Mouse (Mus musculus) hindbrain, embryonic 10.5 days (tissue): ENCODE data around the gene Ctf1. TPM values are rescaled to one million over a fixed set of nuclear protein-coding genes. Genes with fewer than 3 reads are reported as not detected.

Experiments used
- DNase-seq: peaks from one replicate; pipeline ENCODE4 v3.0.0-alpha.2; 2017; ENCODE audit warnings: low spot score
- H3K27ac ChIP-seq: fragments of 300-500 bp; sonication (generic); 2 replicates; pipeline ENCODE4 v1.5.1; 2016; ENCODE audit warnings: mild to moderate bottlenecking, moderate library complexity
- H3K27me3 ChIP-seq: fragments of 300-500 bp; sonication (generic); 2 replicates; pipeline ENCODE4 v1.6.1; 2016; ENCODE audit warnings: mild to moderate bottlenecking; ENCODE audit not compliant: poor library complexity, insufficient read depth, severe bottlenecking
- H3K36me3 ChIP-seq: fragments of 300-500 bp; sonication (generic); 2 replicates; pipeline ENCODE4 v1.6.1; 2016; ENCODE audit warnings: mild to moderate bottlenecking, moderate library complexity
- H3K4me1 ChIP-seq: fragments of 300-500 bp; sonication (generic); replicated peaks from 2 replicates; pipeline ENCODE4 v1.6.1; 2016; ENCODE audit warnings: mild to moderate bottlenecking
- H3K4me3 ChIP-seq: fragments of 300-500 bp; sonication (generic); 2 replicates; pipeline ENCODE4 v1.5.1; 2016; ENCODE audit warnings: mild to moderate bottlenecking, moderate library complexity
- H3K9me3 ChIP-seq: fragments of 300-500 bp; sonication (generic); 2 replicates; pipeline ENCODE4 v1.6.1; 2016; ENCODE audit warnings: mild to moderate bottlenecking, moderate library complexity
- WGBS: fragments of 180-500 bp; shearing (Covaris S2); methylation state at CpG from one replicate; pipeline ENCODE4 v1.1.7; 2016; 5-methylcytosine and 5-hydroxymethylcytosine counted together
- polyA plus RNA-seq: library from polyadenylated mRNA; unstranded; fragments of >200 nt; fragmentation: Nextera tagmentation; extraction: Ambion mirVana; gene quantifications from 2 replicates; pipeline ENCODE4 v1.2.1, GENCODE M21; 2016

Ctf1 gene
- polyA plus RNA-seq, 1 experiment from 2014 or later: 5.1 TPM

DNA sequence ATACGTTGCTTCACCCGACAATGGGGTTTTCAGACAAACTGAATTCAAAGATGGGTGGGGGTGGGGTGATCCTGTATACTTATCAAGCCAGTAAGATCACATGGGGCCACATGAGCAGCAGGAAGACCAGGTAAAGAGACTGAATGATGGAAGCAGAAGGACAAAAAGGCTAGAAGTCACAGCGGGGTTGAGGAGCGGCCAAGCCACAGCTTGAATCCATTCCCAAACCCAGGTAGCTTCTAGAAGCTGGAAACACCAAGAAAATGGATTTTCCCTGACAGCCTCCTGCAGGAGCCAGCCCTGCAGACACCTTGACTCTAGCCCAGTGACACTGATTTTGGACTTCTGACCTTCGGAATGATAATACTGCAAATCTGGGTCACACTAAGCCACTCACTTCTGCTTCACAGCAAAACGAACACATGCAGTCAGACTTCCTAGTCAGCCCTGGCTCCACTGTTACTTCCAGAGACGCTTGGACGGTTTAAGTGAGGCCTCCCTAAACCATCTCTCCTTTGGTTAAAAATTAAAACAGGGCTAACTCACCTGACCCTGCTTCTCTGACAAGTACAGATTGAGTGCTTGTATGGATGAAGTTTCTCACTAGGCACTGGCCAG, 8.9 kb upstream of the Ctf1 start:
- peaks cover 40% of the 10 kb centered on the region for H3K4me1 ChIP-seq
- peaks cover 67% of the 10 kb centered on the region for H3K36me3 ChIP-seq
- H3K4me3 ChIP-seq: no peak overlapping the region
- no peaks in the 10 kb centered on the region for H3K27me3 ChIP-seq
- WGBS: 93% methylated on average over 8 of the region's 8 CpGs
- 0 out of 2 replicates have a peak overlapping the region, but pooled peaks have one; percentile 30 for H3K27ac ChIP-seq
- no peak for DNase-seq
- H3K9me3 ChIP-seq: no peaks in the 10 kb centered on the region

- Histone ChIP-seq H3K27ac (peak overlapping the region; percentile 30; the same call in 1 of the 2 replicates), H3K4me3 (no peak overlapping the region), H3K9me3 (no peaks in the 10 kb centered on the region), H3K36me3 (peaks cover 61% of the 10 kb centered on the region), H3K27me3 (no peaks in the 10 kb centered on the region), H3K4me1 (peaks cover 47% of the 10 kb centered on the region)
- 71% methylated on average over 6 of the region's 6 CpGs for WGBS
- no peak for DNase-seq
Observed at GRCm38 (mm10) chr7:127704598-127704997, 7.9 kb upstream of the Ctf1 start.

DNA sequence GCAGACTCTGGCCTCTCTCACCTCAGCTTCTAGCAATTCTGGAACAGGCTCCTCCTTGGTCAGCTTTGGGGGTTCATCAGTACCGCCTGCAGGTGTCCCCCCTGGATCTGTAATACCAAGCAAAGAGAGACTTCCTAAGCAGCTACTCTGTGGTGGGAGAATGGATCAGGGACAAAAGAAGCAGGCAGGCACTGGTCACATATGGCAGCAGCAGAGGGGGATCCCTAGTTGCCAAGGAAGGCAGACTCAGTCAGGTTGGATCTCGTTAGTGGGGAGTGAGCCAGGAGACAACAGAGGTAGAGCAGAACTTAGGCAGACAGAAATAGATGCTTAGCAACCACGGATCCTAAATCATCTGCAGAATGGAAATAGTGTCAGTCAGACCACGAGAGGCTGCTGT, 6.8 kb upstream of the Ctf1 start:
- WGBS: 83% methylated on average over 4 of the region's 4 CpGs
- H3K4me3 ChIP-seq: no peak overlapping the region
- H3K27me3 ChIP-seq: no peaks in the 10 kb centered on the region
- H3K36me3 ChIP-seq: peaks cover 52% of the 10 kb centered on the region
- no peak overlapping the region for H3K27ac ChIP-seq
- DNase-seq: no peak
- no peaks in the 10 kb centered on the region for H3K9me3 ChIP-seq
- H3K4me1 ChIP-seq: peaks cover 47% of the 10 kb centered on the region

GRCm38 (mm10) chr7:127707045-127707956, 5.2 kb upstream of the Ctf1 start:
- Histone ChIP-seq H3K36me3 (peaks cover 47% of the 10 kb centered on the region), H3K4me3 (peak overlapping the region; percentile 78), H3K4me1 (peaks cover 60% of the 10 kb centered on the region), H3K9me3 (no peaks in the 10 kb centered on the region), H3K27ac (peak overlapping the region; percentile 97), H3K27me3 (no peaks in the 10 kb centered on the region)
- peak; percentile 54 for DNase-seq
- 27% methylated on average over 22 of the region's 22 CpGs for WGBS

- WGBS: 1% methylated on average over 5 of the region's 5 CpGs
- H3K27ac ChIP-seq: peak overlapping the region; percentile 97
- H3K9me3 ChIP-seq: no peaks in the 10 kb centered on the region
- no peaks in the 10 kb centered on the region for H3K27me3 ChIP-seq
- no peak for DNase-seq
- peaks cover 66% of the 10 kb centered on the region for H3K4me1 ChIP-seq
- peak overlapping the region; percentile 78 for H3K4me3 ChIP-seq
- H3K36me3 ChIP-seq: peaks cover 41% of the 10 kb centered on the region
Observed at GRCm38 (mm10) chr7:127707957-127708206, 4.7 kb upstream of the Ctf1 start.

GRCm38 (mm10) chr7:127708207-127709078, 4.1 kb upstream of the Ctf1 start, which contains the start of gene Bcl7c:
Gene Bcl7c, minus strand, starts transcription at chr7:127708933.
- peaks cover 71% of the 10 kb centered on the region for H3K4me1 ChIP-seq
- peak; percentile 91 for DNase-seq
- peak within 1 kb of the TSS; percentile 97 for H3K27ac ChIP-seq
- peaks cover 35% of the 10 kb centered on the region for H3K36me3 ChIP-seq
- under 1% methylated on average over 88 of the region's 90 CpGs for WGBS
- H3K4me3 ChIP-seq: peak within 1 kb of the TSS; percentile 78
- H3K27me3 ChIP-seq: no peaks in the 10 kb centered on the region
- no peaks in the 10 kb centered on the region for H3K9me3 ChIP-seq

DNA sequence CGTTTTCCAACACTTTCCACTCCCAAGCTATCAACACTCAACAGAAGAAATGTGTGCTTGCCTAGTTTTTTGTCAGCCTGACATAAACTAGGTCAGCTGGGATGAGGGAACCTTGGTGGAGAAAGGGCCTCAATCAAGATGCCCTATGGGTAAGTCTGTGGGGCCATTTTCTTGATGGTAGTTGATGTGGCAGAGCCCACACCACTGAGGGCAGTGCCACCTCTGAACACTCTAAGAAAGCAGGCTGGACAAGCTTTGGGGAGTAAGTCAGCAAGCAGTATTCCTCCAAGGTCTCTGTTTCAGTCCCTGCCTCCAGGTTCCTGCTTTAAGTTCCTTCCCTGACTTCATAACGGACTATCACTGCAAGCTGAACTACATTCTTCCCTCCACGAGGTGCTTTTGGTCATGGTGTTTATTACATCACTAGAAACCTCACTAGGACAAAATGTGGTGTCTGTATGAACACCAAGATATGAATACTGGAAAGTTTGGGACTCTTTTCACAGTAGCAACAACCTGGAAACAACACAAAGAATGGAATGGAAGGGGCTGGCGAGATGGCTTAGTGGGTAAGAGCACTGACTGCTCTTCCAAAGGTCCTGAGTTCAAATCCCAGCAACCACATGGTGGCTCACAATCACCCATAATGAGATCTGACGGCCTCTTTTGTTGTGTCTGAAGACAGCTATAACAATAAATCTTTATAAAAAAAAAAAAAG, 3.1 kb upstream of the Ctf1 start:
- H3K36me3 ChIP-seq: peaks cover 25% of the 10 kb centered on the region
- peak overlapping the region; percentile 78 for H3K4me3 ChIP-seq
- no peak for DNase-seq
- H3K4me1 ChIP-seq: peaks cover 78% of the 10 kb centered on the region
- H3K27me3 ChIP-seq: no peaks in the 10 kb centered on the region
- H3K9me3 ChIP-seq: no peaks in the 10 kb centered on the region
- WGBS: 81% methylated on average over 5 of the region's 5 CpGs
- H3K27ac ChIP-seq: peak overlapping the region; percentile 97

- Histone ChIP-seq H3K36me3 (peaks cover 10% of the 10 kb centered on the region), H3K27me3 (no peaks in the 10 kb centered on the region), H3K4me3 (no peak overlapping the region), H3K9me3 (no peaks in the 10 kb centered on the region), H3K27ac (no peak overlapping the region), H3K4me1 (peaks cover 73% of the 10 kb centered on the region)
- DNase-seq: no peak
- 88% methylated on average over 3 of the region's 3 CpGs for WGBS
Observed at GRCm38 (mm10) chr7:127711031-127711430, 1.5 kb upstream of the Ctf1 start.

- Histone ChIP-seq H3K4me3 (no peak overlapping the region), H3K27me3 (peaks cover 4% of the 10 kb centered on the region), H3K4me1 (peaks cover 70% of the 10 kb centered on the region), H3K36me3 (peaks cover 6% of the 10 kb centered on the region; the same call in 1 of the 2 replicates), H3K9me3 (no peaks in the 10 kb centered on the region), H3K27ac (peak overlapping the region; percentile 88; the same call in 1 of the 2 replicates)
- WGBS: 72% methylated on average over 3 of the region's 3 CpGs
- DNase-seq: no peak
Observed at GRCm38 (mm10) chr7:127711456-127711855, 1.1 kb upstream of the Ctf1 start.

GRCm38 (mm10) chr7:127714816-127715215, 2.3 kb downstream of the Ctf1 start:
- peaks cover 8% of the 10 kb centered on the region for H3K27me3 ChIP-seq
- no peaks in the 10 kb centered on the region for H3K9me3 ChIP-seq
- H3K36me3 ChIP-seq: no peaks in the 10 kb centered on the region
- 86% methylated on average over 4 of the region's 4 CpGs for WGBS
- no peak overlapping the region for H3K4me3 ChIP-seq
- DNase-seq: no peak
- H3K27ac ChIP-seq: no peak overlapping the region
- H3K4me1 ChIP-seq: peaks cover 57% of the 10 kb centered on the region

DNA sequence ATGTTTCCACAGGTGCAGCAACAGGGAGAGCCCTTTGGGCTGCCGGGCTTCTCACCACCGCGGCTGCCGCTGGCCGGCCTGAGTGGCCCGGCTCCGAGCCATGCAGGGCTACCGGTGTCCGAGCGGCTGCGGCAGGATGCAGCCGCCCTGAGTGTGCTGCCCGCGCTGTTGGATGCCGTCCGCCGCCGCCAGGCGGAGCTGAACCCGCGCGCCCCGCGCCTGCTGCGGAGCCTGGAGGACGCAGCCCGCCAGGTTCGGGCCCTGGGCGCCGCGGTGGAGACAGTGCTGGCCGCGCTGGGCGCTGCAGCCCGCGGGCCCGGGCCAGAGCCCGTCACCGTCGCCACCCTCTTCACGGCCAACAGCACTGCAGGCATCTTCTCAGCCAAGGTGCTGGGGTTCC, 4.5 kb downstream of the Ctf1 start:
- peaks cover 47% of the 10 kb centered on the region for H3K4me1 ChIP-seq
- H3K4me3 ChIP-seq: peak overlapping the region; percentile 55
- DNase-seq: peak; percentile 77
- peaks cover 8% of the 10 kb centered on the region for H3K27me3 ChIP-seq
- H3K9me3 ChIP-seq: no peaks in the 10 kb centered on the region
- WGBS: 2% methylated on average over 41 of the region's 41 CpGs
- H3K36me3 ChIP-seq: no peaks in the 10 kb centered on the region
- H3K27ac ChIP-seq: peak overlapping the region; percentile 84

GRCm38 (mm10) chr7:127718339-127718738, 5.8 kb downstream of the Ctf1 start:
- no peak overlapping the region for H3K4me3 ChIP-seq
- WGBS: 90% methylated on average over 6 of the region's 6 CpGs

More at GRCm38 (mm10) chr7:127718339-127718738, 5.8 kb downstream of the Ctf1 start:
- H3K9me3 ChIP-seq: no peaks in the 10 kb centered on the region
- no peaks in the 10 kb centered on the region for H3K36me3 ChIP-seq
- DNase-seq: no peak
- H3K27me3 ChIP-seq: peaks cover 8% of the 10 kb centered on the region
- H3K4me1 ChIP-seq: peaks cover 34% of the 10 kb centered on the region
- H3K27ac ChIP-seq: no peak overlapping the region
